Mouse (Mus musculus): ENCODE measurements around the gene Qtrt1. TPM values are rescaled to one million over a fixed set of nuclear protein-coding genes. Genes with fewer than 3 reads are reported as not detected.
"Not testable (repeated sequence)": the region's sequence is repeated elsewhere in the genome, so short reads cannot be mapped to it uniquely, and the experiment has no call there.

The Qtrt1 gene
- polyA plus RNA-seq, 1 experiment from 2014 or later: 27.6 TPM

DNA sequence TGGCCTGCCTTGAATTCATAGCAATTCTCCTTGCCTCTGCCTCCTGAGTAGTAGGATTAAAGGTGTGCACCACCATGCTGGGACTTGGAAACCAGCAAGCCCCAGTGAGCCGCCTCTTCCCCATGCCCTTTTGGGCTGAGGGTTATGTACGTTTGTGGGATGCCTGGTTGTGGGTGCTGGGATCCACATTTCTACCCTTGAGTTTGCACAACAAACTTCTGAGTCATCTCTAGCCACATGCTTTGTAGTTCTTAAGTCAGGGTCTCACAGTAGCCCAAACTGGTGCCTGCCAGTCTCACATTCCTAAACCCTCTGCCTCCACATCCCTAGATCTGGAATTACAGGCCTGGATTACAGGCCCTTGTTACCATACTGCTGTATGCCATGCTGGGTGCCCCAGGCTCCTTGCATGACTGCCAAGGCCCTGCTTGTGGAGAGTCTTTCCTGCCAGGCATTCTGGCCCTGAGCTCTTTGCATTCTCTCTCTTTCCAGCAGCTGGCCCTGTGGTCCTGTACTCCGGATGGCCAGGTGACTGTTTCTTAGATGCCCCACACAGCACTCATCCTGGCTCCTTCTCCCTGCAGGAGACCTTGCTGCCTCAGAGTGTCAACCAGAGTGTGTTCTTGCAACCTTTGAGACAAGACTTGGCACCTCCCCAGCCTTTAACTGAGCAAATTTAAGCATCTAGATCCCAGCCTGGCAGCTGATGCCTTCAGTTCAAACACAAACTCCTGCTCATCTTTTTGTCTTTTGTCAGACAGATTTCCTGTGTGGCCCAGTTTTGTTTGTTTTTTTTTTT lies 52.3 kb downstream of the Qtrt1 start:
- no peak for ATAC-seq (ENCODE audit: extremely low read depth, insufficient number of reproducible peaks, low FRiP score, low TSS enrichment)
- H3K4me1 ChIP-seq: peaks cover 28% of the 10 kb centered on the region
- H3K4me2 ChIP-seq: peak overlapping the region; percentile 40; the same call in 1 of the 2 replicates
- peaks cover 53% of the 10 kb centered on the region for H3K36me3 ChIP-seq
- H3K4me3 ChIP-seq: no peak overlapping the region
- H3K27me3 ChIP-seq (replicated peaks): no peaks in the 10 kb centered on the region
- no peaks in the 10 kb centered on the region for H3K9me3 ChIP-seq
- WGBS: 79% methylated on average over 3 of the region's 3 CpGs
- peak overlapping the region; percentile 89 for H3K27ac ChIP-seq (replicated peaks)
- peak overlapping the region; percentile 54 for H3K9ac ChIP-seq

GRCm38 (mm10) chr9:21464565-21464928 lies 52.9 kb downstream of the Qtrt1 start:
- WGBS: 84% methylated on average over 7 of the region's 7 CpGs
- not testable (repeated sequence) for H3K27me3 ChIP-seq (replicated peaks); H3K4me2 ChIP-seq; H3K27ac ChIP-seq (replicated peaks); H3K4me3 ChIP-seq; H3K9ac ChIP-seq; ATAC-seq (ENCODE audit: extremely low read depth, insufficient number of reproducible peaks, low FRiP score, low TSS enrichment); H3K9me3 ChIP-seq
- Histone ChIP-seq H3K4me1 (peaks cover 28% of the 10 kb centered on the region), H3K36me3 (peaks cover 53% of the 10 kb centered on the region)

DNA sequence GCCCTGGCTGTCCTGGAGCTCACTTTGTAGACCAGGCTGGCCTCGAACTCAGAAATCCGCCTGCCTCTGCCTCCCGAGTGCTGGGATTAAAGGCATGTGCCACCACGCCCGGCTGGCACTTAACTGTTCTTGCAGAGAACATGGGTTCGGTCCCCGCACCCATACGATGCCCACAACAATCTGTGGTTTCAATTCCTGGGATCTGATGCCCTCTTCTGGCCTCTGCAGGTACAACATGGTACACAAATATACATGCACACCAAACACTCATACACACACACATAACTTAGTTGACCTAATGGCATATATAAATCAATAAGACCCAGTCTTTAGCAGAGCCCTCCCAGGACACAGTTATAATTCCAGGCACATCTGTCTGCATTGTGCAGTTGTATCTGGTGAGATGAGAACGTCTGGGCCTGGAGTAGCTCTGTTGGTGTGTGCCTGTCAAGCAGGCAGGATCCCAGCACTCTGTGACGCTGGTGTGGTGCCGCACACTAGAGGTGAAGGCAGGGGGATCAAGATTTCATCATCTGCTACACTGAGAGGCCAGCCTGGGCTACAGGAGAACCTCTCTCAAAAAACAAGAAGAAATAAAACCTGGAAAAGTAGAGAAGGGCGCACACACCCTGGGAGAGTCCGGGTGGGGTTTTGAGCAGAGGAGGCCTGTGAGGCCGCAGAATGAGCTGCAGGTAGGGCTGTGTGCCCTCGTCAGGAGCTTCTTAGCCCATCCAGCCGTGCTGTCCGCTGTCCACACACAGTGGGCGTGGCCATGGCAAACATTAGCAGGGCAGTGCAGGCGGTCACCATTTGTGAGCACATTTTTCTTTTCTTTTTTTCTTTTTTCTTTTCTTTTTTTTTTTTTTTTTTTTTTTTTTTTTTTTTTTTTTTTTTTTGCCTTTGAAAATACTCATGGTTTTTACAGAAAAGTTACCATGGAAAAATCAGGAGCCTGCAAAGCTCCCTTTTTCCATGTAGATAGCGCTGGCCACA lies 57.7 kb downstream of the Qtrt1 start:
- H3K4me1 ChIP-seq: no peaks in the 10 kb centered on the region
- H3K27me3 ChIP-seq (replicated peaks): no peaks in the 10 kb centered on the region
- H3K9me3 ChIP-seq: no peaks in the 10 kb centered on the region
- H3K4me3 ChIP-seq: no peak overlapping the region
- no peak for ATAC-seq (ENCODE audit: extremely low read depth, insufficient number of reproducible peaks, low FRiP score, low TSS enrichment)
- no peak overlapping the region for H3K9ac ChIP-seq
- H3K4me2 ChIP-seq: no peak overlapping the region
- WGBS: 86% methylated on average over 20 of the region's 20 CpGs
- peaks cover 91% of the 10 kb centered on the region for H3K36me3 ChIP-seq
- no peak overlapping the region for H3K27ac ChIP-seq (replicated peaks)

Other genes starting within 250 kb of the Qtrt1 start
- 9.5 and 11.3 TPM in 2 replicates for gene Pde4a, start 246.1 kb upstream of the Qtrt1 start, polyA plus RNA-seq (2015; fragmentation: Nextera tagmentation; extraction: Ambion mirVana)
- 51.1 and 52.7 TPM in 2 replicates for gene Keap1, start 172.5 kb upstream of the Qtrt1 start, polyA plus RNA-seq (2015; fragmentation: Nextera tagmentation; extraction: Ambion mirVana)
- 0.07 and 0.11 TPM in 2 replicates for gene S1pr5, start 163.4 kb upstream of the Qtrt1 start, polyA plus RNA-seq (2015; fragmentation: Nextera tagmentation; extraction: Ambion mirVana)
- 41.6 and 51.4 TPM in 2 replicates for gene Atg4d, start 146.5 kb upstream of the Qtrt1 start, polyA plus RNA-seq (2015; fragmentation: Nextera tagmentation; extraction: Ambion mirVana)
- 12.7 and 13.2 TPM in 2 replicates for gene Kri1, start 123.9 kb upstream of the Qtrt1 start, polyA plus RNA-seq (2015; fragmentation: Nextera tagmentation; extraction: Ambion mirVana)
- gene Cdkn2d, start 120.4 kb upstream of the Qtrt1 start, polyA plus RNA-seq (2015; fragmentation: Nextera tagmentation; extraction: Ambion mirVana): 80.4 and 101 TPM in 2 replicates
- 1.7 and 2.1 TPM in 2 replicates for gene Ap1m2, start 99.5 kb upstream of the Qtrt1 start, polyA plus RNA-seq (2015; fragmentation: Nextera tagmentation; extraction: Ambion mirVana)
- gene Slc44a2, start 91.1 kb upstream of the Qtrt1 start, polyA plus RNA-seq (2015; fragmentation: Nextera tagmentation; extraction: Ambion mirVana): 56.9 and 60.3 TPM in 2 replicates
- gene Ilf3, start 44.0 kb upstream of the Qtrt1 start, polyA plus RNA-seq (2015; fragmentation: Nextera tagmentation; extraction: Ambion mirVana): 115 and 120 TPM in 2 replicates
- gene Dnm2, start 13.1 kb downstream of the Qtrt1 start, polyA plus RNA-seq (2015; fragmentation: Nextera tagmentation; extraction: Ambion mirVana): 66.8 and 67.6 TPM in 2 replicates
- 88.9 and 103 TPM in 2 replicates for gene Tmed1, start 98.4 kb downstream of the Qtrt1 start, polyA plus RNA-seq (2015; fragmentation: Nextera tagmentation; extraction: Ambion mirVana)
- 2.1 and 2.6 TPM in 2 replicates for gene AB124611, start 114.3 kb downstream of the Qtrt1 start, polyA plus RNA-seq (2015; fragmentation: Nextera tagmentation; extraction: Ambion mirVana)
- 25.9 and 27.9 TPM in 2 replicates for gene Carm1, start 135.1 kb downstream of the Qtrt1 start, polyA plus RNA-seq (2015; fragmentation: Nextera tagmentation; extraction: Ambion mirVana)
- 23.1 and 25.2 TPM in 2 replicates for gene Timm29, start 180.9 kb downstream of the Qtrt1 start, polyA plus RNA-seq (2015; fragmentation: Nextera tagmentation; extraction: Ambion mirVana)
- gene Yipf2, start 181.0 kb downstream of the Qtrt1 start, polyA plus RNA-seq (2015; fragmentation: Nextera tagmentation; extraction: Ambion mirVana): 15.2 and 16.6 TPM in 2 replicates
- 56.1 and 57.9 TPM in 2 replicates for gene Smarca4, start 204.3 kb downstream of the Qtrt1 start, polyA plus RNA-seq (2015; fragmentation: Nextera tagmentation; extraction: Ambion mirVana)